Mouse (Mus musculus) hindbrain, embryonic 11.5 days (tissue): ENCODE data around the gene Fh1. TPM values are rescaled to one million over a fixed set of nuclear protein-coding genes. Genes with fewer than 3 reads are reported as not detected.

ENCODE experiments used
- ATAC-seq: fragments of 200-750 bp; cut with Nextera tagmentation; 2 replicates; pipeline ENCODE4 v1.8.0; 2017; ENCODE audit warnings: mild to moderate bottlenecking, moderate TSS enrichment, moderate library complexity; ENCODE audit not compliant: low FRiP score
- DNase-seq: peaks from one replicate; pipeline ENCODE4 v3.0.0-alpha.2; 2015; ENCODE audit warnings: low spot score
- H3K27ac ChIP-seq: fragments of 300-500 bp; sonication (generic); 2 replicates; pipeline ENCODE4 v1.5.1; 2014; ENCODE audit warnings: mild to moderate bottlenecking, low read depth, low read length
- H3K27me3 ChIP-seq: fragments of 300-500 bp; sonication (generic); 2 replicates; pipeline ENCODE4 v1.6.1; 2014; ENCODE audit warnings: mild to moderate bottlenecking, low read length, moderate library complexity, mixed read lengths; ENCODE audit not compliant: control insufficient read depth, insufficient read depth
- H3K36me3 ChIP-seq: fragments of 300-500 bp; sonication (generic); 2 replicates; pipeline ENCODE4 v1.6.1; 2014; ENCODE audit warnings: mild to moderate bottlenecking, low read length, moderate library complexity, mixed read lengths; ENCODE audit not compliant: control insufficient read depth, insufficient read depth
- H3K4me1 ChIP-seq: fragments of 300-500 bp; sonication (generic); replicated peaks from 2 replicates; pipeline ENCODE4 v1.6.1; 2014; ENCODE audit warnings: low read length, mixed read lengths; ENCODE audit not compliant: control insufficient read depth, insufficient read depth
- H3K4me2 ChIP-seq: fragments of 300-500 bp; sonication (generic); replicated peaks from 2 replicates; pipeline ENCODE4 v1.6.1; 2014; ENCODE audit warnings: mild to moderate bottlenecking, low read depth, low read length
- H3K4me3 ChIP-seq: fragments of 300-500 bp; sonication (generic); 2 replicates; pipeline ENCODE4 v1.5.1; 2014; ENCODE audit warnings: low read depth, low read length
- H3K9ac ChIP-seq: fragments of 300-500 bp; sonication (generic); 2 replicates; pipeline ENCODE4 v1.6.1; 2014; ENCODE audit warnings: low read depth, low read length
- H3K9me3 ChIP-seq: fragments of 300-500 bp; sonication (generic); 2 replicates; pipeline ENCODE4 v1.6.1; 2016; ENCODE audit warnings: low read length; ENCODE audit not compliant: control insufficient read depth
- WGBS: fragments of 180-500 bp; shearing (Covaris S2); extraction: QIAGEN DNeasy Blood & Tissue Kit; methylation state at CpG from one replicate; pipeline ENCODE4 v1.1.7; 2014; 5-methylcytosine and 5-hydroxymethylcytosine counted together
- polyA plus RNA-seq: library from polyadenylated mRNA; unstranded; fragments of >200 nt; fragmentation: Nextera tagmentation; extraction: Ambion mirVana; gene quantifications from 2 replicates; pipeline ENCODE4 v1.2.1, GENCODE M21; 2014

The Fh1 gene
- polyA plus RNA-seq, 1 experiment from 2014 or later, result 87.3 TPM

- Histone ChIP-seq H3K9ac (no peak overlapping the region), H3K27me3 (no peaks in the 10 kb centered on the region), H3K4me1 (no peaks in the 10 kb centered on the region), H3K27ac (no peak overlapping the region), H3K9me3 (no peaks in the 10 kb centered on the region), H3K36me3 (no peaks in the 10 kb centered on the region), H3K4me3 (no peak overlapping the region), H3K4me2 (no peak overlapping the region)
- ATAC-seq (no peak), DNase-seq (no peak)
- WGBS, result 85% methylated on average over 1 of the region's 1 CpGs
Observed at GRCm38 (mm10) chr1:175550586-175550985, 74.8 kb downstream of the Fh1 start.

Other genes with a start within 250 kb of the Fh1 start
- gene Rgs7, start 133.1 kb downstream of the Fh1 start, polyA plus RNA-seq, result 7.5 and 9.4 TPM in 2 replicates
- gene Kmo, start 5.3 kb downstream of the Fh1 start, polyA plus RNA-seq, result 0.34 TPM in 1 of 2 replicates, not detected in the other
- 9.2 and 12.4 TPM in 2 replicates for gene Opn3, start 67.1 kb upstream of the Fh1 start, polyA plus RNA-seq
- gene Chml, start 67.3 kb upstream of the Fh1 start, polyA plus RNA-seq, result 6.4 and 6.7 TPM in 2 replicates
- gene Wdr64, start 73.0 kb upstream of the Fh1 start, polyA plus RNA-seq, result 0.12 TPM in 1 of 2 replicates, not detected in the other